19 mouse cellular contexts compared by ENCODE assay signal in the genomic region with DNA sequence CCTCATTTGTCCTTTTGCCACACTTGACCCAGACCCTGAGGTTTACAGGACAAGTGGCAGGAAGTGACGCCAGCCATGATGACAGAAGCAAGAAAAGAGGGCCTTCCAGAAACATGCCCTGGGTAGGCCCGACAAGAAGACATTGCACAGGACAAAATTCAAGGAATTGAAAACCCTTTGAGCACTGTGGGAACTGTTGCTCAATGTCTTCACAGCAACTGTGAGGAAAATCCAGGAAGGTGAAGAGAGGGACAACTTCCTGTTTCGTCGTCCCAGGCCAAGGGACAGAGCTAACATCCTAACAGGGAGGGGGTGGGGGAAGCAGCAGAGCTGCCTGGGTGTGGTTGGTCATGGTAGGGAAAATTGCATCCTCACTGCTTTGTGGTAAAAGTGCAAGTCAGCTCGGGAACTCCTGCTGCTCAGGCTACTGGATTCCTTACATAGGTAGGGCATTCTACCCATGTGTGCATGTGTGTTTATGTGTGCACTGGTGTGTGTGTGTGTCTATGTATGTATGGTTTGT. TPM values are rescaled to one million over a fixed set of nuclear protein-coding genes. Genes with fewer than 3 reads are reported as not detected.
DNase-seq lines count a peak whose midpoint lies in the region; ATAC-seq and TF ChIP-seq lines count a peak whose summit lies in the region.
"Had no signal": no experiment of that assay in that cellular context is flagged by ENCODE, and none has a peak within 500 bp of the region (broad histone marks: within the 10 kb centered on the region; RNA-seq: fewer than 3 reads in every experiment).

No protein-coding gene starts in this region.

- H3K27me3 ChIP-seq in heart, embryonic 11.5 days (ENCODE audit: control insufficient read depth, insufficient read depth, low read length): no peaks in the 10 kb centered on the region
- no peaks in the 10 kb centered on the region for H3K27me3 ChIP-seq in myocyte (ENCODE audit: control insufficient read depth, insufficient read depth, insufficient read length)
- H3K27me3 ChIP-seq: forebrain, embryonic 12.5 days; hindbrain, embryonic 15.5 days; limb, embryonic 15.5 days; midbrain, embryonic 12.5 days had no signal

- no peak for TF ChIP-seq CTCF in lung, adult 2 months (IDR thresholded peaks at IDR 0.05; ENCODE audit: insufficient read depth, low read length)

- no peak overlapping the region for H3K9ac ChIP-seq in heart, embryonic 11.5 days (ENCODE audit: low read depth, low read length)
- H3K9ac ChIP-seq: forebrain, embryonic 12.5 days; heart, embryonic 15.5 days; hindbrain, embryonic 15.5 days; limb, embryonic 15.5 days; midbrain, embryonic 12.5 days had no signal

- no peak for ATAC-seq in heart, embryonic 11.5 days (replicated peaks; ENCODE audit: insufficient number of reproducible peaks, low FRiP score, low TSS enrichment)
- ATAC-seq in hematopoietic stem cell, adult 5-6 weeks (replicated peaks in 1 of 2; ENCODE audit: insufficient read depth in 1 of 2, low FRiP score in 2 of 2, low TSS enrichment in 1 of 2, low read depth in 1 of 2, poor library complexity in 2 of 2, severe bottlenecking in 2 of 2): peak; percentile 42 to 46; a peak in 1 of 4 replicates

- H3K4me1 ChIP-seq in heart, embryonic 11.5 days (ENCODE audit: control insufficient read depth, insufficient read depth, low read length): peaks cover 36% of the 10 kb centered on the region
- H3K4me1 ChIP-seq in lung, adult 2 months (ENCODE audit: control insufficient read depth, insufficient read depth, low read length): peaks cover 2% of the 10 kb centered on the region; the same call in 1 of the 2 replicates

- no peaks in the 10 kb centered on the region for H3K9me3 ChIP-seq in heart, embryonic 11.5 days (replicated peaks; ENCODE audit: control insufficient read depth, low read length)
- H3K9me3 ChIP-seq: forebrain, embryonic 12.5 days; heart, embryonic 15.5 days; hindbrain, embryonic 15.5 days; limb, embryonic 15.5 days; midbrain, embryonic 12.5 days had no signal

- 39% methylated on average over 5 of the region's 5 CpGs for WGBS in heart, embryonic 11.5 days (ENCODE audit: insufficient replicate concordance)
- 22% methylated on average over 5 of the region's 5 CpGs for WGBS in lung, adult 2 months

- H3K4me2 ChIP-seq in heart, embryonic 11.5 days: no peak overlapping the region
- peak overlapping the region; percentile 7 for H3K4me2 ChIP-seq in myocyte (ENCODE audit: low read depth)
- H3K4me2 ChIP-seq: forebrain, embryonic 12.5 days; heart, embryonic 15.5 days; hindbrain, embryonic 15.5 days; limb, embryonic 15.5 days; midbrain, embryonic 12.5 days had no signal

- H3K27ac ChIP-seq in heart, embryonic 11.5 days (ENCODE audit: low read depth, low read length): peak overlapping the region; percentile 31; the same call in 1 of the 2 replicates
- H3K27ac ChIP-seq: forebrain, embryonic 12.5 days; heart, embryonic 15.5 days; hindbrain, embryonic 15.5 days; limb, embryonic 15.5 days; midbrain, embryonic 12.5 days had no signal

- no peak for DNase-seq in heart, adult 9 months (ENCODE audit: low spot score in 2 of 2)
- DNase-seq in lung, postnatal 25 days (ENCODE audit: low spot score): peak; percentile 21
- no peak for DNase-seq in lung, adult 2 months
- no peak for DNase-seq in adrenal gland, postnatal 10 days
- DNase-seq in gastrocnemius, postnatal 36 days: no peak
- DNase-seq: B cell, adult 2 months; cerebellum, postnatal 14 days; gastrocnemius, postnatal 10 days; kidney, adult 11 months; kidney, postnatal 10 days had no signal

- intact Hi-C loops in gastrocnemius, postnatal 36 days (cut with DNase I): no loop called here

- H3ac ChIP-seq in myocyte (ENCODE audit: control insufficient read depth, insufficient read length): no peak overlapping the region

- TF ChIP-seq POLR2A in lung, adult 2 months (IDR thresholded peaks at IDR 0.05; ENCODE audit: borderline replicate concordance, extremely low read depth, low read depth, low read length): no peak
- TF ChIP-seq POLR2A in myocyte (IDR thresholded peaks at IDR 0.05; ENCODE audit: insufficient read length, low read depth): no peak

- no peaks in the 10 kb centered on the region for H3K79me2 ChIP-seq in myocyte (ENCODE audit: control insufficient read depth, insufficient read depth)

- H3K4me3 ChIP-seq in heart, embryonic 11.5 days (ENCODE audit: low read depth, low read length): no peak overlapping the region
- H3K4me3 ChIP-seq in lung, adult 2 months (replicated peaks; ENCODE audit: extremely low read depth, low read depth, low read length): no peak overlapping the region
- no peak overlapping the region for H3K4me3 ChIP-seq in myocyte
- H3K4me3 ChIP-seq: forebrain, embryonic 12.5 days; heart, embryonic 15.5 days; hindbrain, embryonic 15.5 days; limb, embryonic 15.5 days; midbrain, embryonic 12.5 days had no signal

- H3K36me3 ChIP-seq in heart, embryonic 11.5 days (ENCODE audit: control insufficient read depth, insufficient read depth, low read length): no peaks in the 10 kb centered on the region
- no peaks in the 10 kb centered on the region for H3K36me3 ChIP-seq in myocyte (ENCODE audit: control insufficient read depth, insufficient read depth)
- H3K36me3 ChIP-seq: forebrain, embryonic 12.5 days; heart, embryonic 15.5 days; hindbrain, embryonic 15.5 days; limb, embryonic 15.5 days; midbrain, embryonic 12.5 days had no signal

TF ChIP-seq in myocyte, 11 proteins besides CTCF, POLR2A, EP300 and RAD21:
- no peak for TF ChIP-seq MAX (IDR thresholded peaks at IDR 0.05; ENCODE audit: low read depth)
- TF ChIP-seq CEBPB (IDR thresholded peaks at IDR 0.05; ENCODE audit: insufficient read depth, poor library complexity, severe bottlenecking): no peak

RNA-seq across cellular contexts. Expression of gene Rab4a, which starts 55.6 kb away (rescaled TPM):
- 55.0 and 58.7 TPM in 2 replicates for polyA plus RNA-seq in heart, embryonic 11.5 days (2014; fragmentation: Nextera tagmentation; extraction: Ambion mirVana)
- polyA plus RNA-seq in lung, adult 2 months (2012; rRNA removed): 7.3 and 7.9 TPM in 2 replicates
- total RNA-seq in hematopoietic stem cell, adult 5-6 weeks (2017): 6.7 and 13.9 TPM in 2 replicates
- 24.0 TPM for polyA plus RNA-seq in myocyte (2012; fragmentation: generic; extraction: Trizol)
- 10 to 100 TPM; 19.6 to 21.3 TPM for total RNA-seq in adrenal gland, postnatal 10 days (2021)
- 10 to 100 TPM; 10.5 to 11.7 TPM for total RNA-seq in gastrocnemius, postnatal 36 days (2021)
- total RNA-seq: neutrophil, adult 5-6 weeks had no signal
